Mouse (Mus musculus): Measurements from ENCODE around the gene Dnajc8.
"Not testable (repeated sequence)": the region's sequence is repeated elsewhere in the genome, so short reads cannot be mapped to it uniquely, and the experiment has no call there.

Dnajc8 gene

GRCm38 (mm10) chr4:132569115-132569514 is 33.8 kb downstream of the Dnajc8 start:
- DNase-seq, result no peak

GRCm38 (mm10) chr4:132571190-132571589 is 35.8 kb downstream of the Dnajc8 start:
- DNase-seq, result no peak

- DNase-seq, result no peak
Measured at GRCm38 (mm10) chr4:132573327-132573726, 38.0 kb downstream of the Dnajc8 start.

GRCm38 (mm10) chr4:132574809-132575347 is 39.5 kb downstream of the Dnajc8 start:
- DNase-seq, result no peak

- no peak for DNase-seq
Measured at GRCm38 (mm10) chr4:132583781-132584180, 48.4 kb downstream of the Dnajc8 start.

- DNase-seq, result no peak
Measured at GRCm38 (mm10) chr4:132584975-132585374, 49.6 kb downstream of the Dnajc8 start.

GRCm38 (mm10) chr4:132586282-132586681 is 50.9 kb downstream of the Dnajc8 start:
- no peak for DNase-seq

GRCm38 (mm10) chr4:132588512-132588911 is 53.2 kb downstream of the Dnajc8 start:
- DNase-seq, result no peak

- no peak for DNase-seq
Measured at GRCm38 (mm10) chr4:132590642-132591041, 55.3 kb downstream of the Dnajc8 start.

- no peak for DNase-seq
Measured at GRCm38 (mm10) chr4:132592958-132593357, 57.6 kb downstream of the Dnajc8 start.

GRCm38 (mm10) chr4:132594191-132594590 is 58.8 kb downstream of the Dnajc8 start:
- DNase-seq, result no peak

GRCm38 (mm10) chr4:132598861-132599260 is 63.5 kb downstream of the Dnajc8 start:
- DNase-seq, result no peak

GRCm38 (mm10) chr4:132599764-132600163 is 64.4 kb downstream of the Dnajc8 start:
- no peak for DNase-seq

GRCm38 (mm10) chr4:132600465-132600864 is 65.1 kb downstream of the Dnajc8 start:
- no peak for DNase-seq

GRCm38 (mm10) chr4:132601242-132601641 is 65.9 kb downstream of the Dnajc8 start:
- not testable (repeated sequence) for DNase-seq
